Mouse (Mus musculus): ENCODE measurements at regions not wholly inside any gene's neighbourhood (a gene's known extent, or its start where the extent isn't known, plus 50 kb on each side); places are given as distances from the start of the nearest gene placed in this dataset.

GRCm38 (mm10) chr9:95331275-95331674, 75.2 kb downstream of the Chst2 start:
- peak; percentile 84 for DNase-seq (ENCODE audit: inconsistent ontology term)

- no peak for DNase-seq (ENCODE audit: inconsistent ontology term)
These were observed 76.4 kb downstream of the Chst2 start for GRCm38 (mm10) chr9:95330097-95330496.

DNA sequence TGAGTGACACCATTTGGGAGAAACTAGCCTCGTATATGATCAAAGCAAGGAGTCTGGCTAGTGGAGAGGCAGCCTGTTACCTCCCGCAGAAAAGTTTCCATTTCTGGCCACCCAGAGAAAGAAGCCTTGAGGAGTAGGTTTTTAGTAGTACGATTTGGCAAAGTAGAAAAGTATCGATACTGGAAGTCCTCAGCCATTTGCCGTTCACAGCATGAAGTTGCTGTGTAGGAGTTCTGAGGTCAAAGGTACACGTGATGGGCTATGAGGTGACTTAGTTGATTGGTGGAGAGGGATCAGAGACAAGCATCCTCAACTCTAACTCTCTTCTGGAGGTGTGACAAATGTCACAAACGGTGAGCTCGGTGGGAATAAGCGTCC, 77.5 kb downstream of the Chst2 start:
- DNase-seq (ENCODE audit: inconsistent ontology term): no peak

GRCm38 (mm10) chr9:95328261-95329052, 78.1 kb downstream of the Chst2 start:
- DNase-seq (ENCODE audit: inconsistent ontology term): no peak

DNA sequence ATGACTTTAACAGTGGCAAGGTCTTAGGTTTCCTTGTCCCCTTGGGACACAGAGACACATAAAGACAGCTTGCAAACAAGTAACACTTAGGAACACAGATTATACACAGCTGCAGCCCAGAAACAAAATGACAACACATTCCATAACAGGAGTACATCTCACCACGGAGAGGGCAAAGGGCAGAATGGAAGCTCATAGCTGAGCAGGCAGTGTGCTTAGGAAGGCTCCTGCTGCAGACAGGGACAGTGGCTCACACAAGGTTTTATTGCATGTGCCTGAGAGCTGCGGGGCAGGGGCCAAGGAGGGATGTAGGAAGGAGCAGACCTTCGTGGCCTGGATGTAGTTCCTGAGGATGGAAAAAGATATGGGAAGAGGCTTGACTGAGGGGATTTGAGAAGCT, 78.8 kb downstream of the Chst2 start:
- DNase-seq (ENCODE audit: inconsistent ontology term): no peak

DNA sequence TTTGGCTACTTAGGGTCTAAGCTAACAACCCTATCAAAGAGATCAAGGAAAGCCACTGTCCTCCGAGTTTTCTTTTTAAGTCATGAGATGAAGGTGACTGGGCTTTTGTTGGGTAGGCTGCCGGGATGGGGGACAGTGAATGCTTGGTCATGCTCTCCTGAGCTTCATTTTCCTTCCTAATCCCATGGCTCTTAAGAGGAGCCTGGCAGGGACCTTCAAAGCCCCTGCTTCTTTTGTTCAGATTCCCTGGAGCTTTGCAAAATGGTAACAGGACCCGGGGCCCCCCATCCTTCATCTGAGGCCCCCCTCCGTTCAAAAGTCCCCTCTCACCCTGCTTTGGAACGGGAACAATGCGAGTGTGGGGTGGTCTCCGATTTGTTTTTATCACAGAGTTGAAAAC, 82.9 kb downstream of the Chst2 start:
- DNase-seq (ENCODE audit: inconsistent ontology term): peak; percentile 16

DNA sequence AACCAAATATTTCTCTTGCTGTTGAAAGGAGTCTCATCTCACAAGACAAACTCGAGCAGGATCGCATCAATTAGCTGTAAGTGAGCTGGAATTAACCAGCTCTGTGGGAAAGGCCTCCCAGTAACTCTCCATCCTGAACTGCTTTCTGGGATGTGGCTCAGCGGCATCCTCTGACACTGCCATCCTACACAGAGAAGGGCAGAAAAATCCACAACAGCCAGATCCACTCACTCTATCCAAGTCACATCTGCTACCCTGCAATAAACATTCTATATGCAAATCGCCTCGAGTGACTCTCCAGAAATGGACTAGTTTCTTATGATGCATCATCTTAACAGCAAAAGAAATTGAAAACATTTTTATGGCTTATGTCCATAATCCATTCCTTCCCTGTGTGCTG, 83.6 kb downstream of the Chst2 start:
- no peak for DNase-seq (ENCODE audit: inconsistent ontology term)

DNA sequence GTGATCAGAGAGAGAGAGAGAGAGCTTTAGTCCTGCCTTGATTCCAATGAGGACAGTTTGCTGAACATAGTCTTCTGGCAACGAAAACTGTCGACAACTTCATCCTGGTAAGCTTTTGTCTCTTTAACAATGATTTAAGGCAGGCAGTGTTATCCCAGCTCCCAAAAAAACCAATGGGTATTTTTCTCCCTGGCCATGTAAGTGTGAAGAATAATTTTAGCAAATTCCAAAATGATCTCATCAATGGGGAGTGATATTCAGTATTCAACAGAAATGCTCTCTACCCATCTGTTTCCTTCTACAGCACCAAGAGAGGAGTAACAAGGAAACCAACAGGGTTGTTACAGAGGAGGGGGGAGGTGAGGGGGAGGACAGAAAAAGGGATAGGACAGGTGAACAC, 84.5 kb downstream of the Chst2 start:
- no peak for DNase-seq (ENCODE audit: inconsistent ontology term)

DNA sequence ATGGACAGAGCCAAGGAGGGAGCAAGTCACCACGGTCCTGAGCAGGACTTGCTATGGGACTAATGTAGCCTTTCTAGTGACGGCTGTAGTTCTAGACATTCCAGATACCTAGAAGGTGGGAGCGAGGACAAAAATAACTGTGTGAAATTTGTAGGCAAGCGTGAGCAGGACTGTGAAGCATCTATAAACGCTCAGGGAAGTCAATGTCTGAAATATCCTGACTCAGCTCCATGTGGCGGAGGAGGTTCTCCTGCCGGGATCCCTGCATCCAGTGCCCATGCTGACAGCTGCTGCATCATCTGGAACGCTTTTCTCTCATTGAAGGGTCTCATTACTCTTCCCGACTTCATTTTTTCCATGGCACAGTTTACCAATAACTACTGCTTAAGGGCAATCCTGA, 87.6 kb downstream of the Chst2 start:
- DNase-seq (ENCODE audit: inconsistent ontology term): no peak

DNA sequence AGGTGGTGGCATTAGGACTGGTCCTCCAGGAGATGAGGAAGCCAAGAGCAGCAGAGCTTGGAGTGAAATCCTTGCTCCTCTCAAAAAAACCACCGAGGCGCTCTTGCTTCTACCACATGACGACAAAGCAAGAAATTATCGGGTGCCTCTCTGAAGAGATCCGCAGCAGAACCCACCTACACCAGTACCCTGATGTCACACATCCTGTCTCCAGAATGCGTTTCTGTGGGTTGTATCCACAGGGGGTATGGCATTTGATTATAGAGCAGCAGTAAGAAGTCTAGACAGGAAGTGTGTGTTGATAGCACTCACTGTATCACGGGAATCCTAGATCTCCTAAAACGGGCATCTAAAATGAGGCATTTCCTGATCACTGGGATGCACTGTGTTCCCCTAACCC, 89.8 kb downstream of the Chst2 start:
- no peak for DNase-seq (ENCODE audit: inconsistent ontology term)

DNA sequence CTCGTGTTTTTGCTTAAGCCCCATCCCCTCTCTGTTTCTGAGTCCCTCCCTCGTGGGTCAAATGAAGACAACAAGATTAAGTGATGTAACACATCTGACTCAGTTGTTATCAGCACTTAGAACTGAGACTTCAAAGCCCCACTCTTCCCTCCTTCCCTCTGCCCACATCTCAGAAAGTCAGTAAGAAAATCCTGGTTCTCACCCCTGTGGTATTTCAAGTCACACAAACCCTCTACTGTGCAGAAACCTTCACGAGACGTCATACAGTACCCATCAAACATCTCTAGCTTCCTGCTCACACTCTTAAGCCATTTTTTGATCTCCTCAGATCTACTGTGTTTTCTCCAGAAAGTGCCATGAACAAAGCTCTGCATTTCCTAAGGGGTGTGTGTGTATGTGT, 91.4 kb downstream of the Chst2 start:
- DNase-seq (ENCODE audit: inconsistent ontology term): no peak

GRCm38 (mm10) chr9:95311671-95312070, 94.9 kb downstream of the Chst2 start:
- no peak for DNase-seq (ENCODE audit: inconsistent ontology term)

DNA sequence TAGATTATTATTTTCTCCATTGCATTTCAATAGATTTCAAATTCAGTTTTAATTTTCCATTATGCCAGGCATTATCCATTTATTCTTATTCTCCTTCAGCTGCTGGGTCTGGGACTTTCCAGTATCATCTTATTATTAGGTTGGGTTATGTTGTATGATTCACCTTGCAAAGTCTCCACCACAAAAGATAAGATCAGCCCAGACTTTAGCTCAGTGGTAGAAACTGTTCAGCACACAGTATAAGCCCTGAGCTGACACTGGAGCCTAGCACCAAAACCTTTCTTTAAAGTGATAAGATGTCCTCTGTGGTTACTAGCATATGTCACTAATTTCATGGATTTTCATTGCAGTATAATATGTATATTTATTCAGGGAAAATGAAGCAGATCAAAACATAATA, 117.5 kb downstream of the Chst2 start:
- no peak for DNase-seq (ENCODE audit: inconsistent ontology term)

DNA sequence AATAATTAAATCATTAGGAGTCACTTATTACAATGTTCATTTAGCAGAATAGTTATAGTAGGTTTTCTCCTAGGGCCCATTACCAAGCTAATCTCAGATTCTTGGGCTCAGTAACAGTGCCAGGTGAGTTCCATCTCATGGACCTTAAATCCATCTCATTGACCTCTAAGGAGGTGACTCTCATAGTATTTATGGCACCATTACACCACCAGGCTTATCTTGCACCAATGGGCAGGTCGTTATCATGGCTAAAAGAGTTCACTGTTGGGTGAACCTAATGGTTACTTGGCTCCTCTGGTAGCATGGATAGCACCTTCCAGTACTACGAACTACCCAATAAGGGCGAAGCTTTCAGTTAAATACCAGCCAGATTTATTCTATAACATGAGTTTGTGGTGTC, 123.5 kb downstream of the Chst2 start:
- DNase-seq (ENCODE audit: inconsistent ontology term): no peak

DNA sequence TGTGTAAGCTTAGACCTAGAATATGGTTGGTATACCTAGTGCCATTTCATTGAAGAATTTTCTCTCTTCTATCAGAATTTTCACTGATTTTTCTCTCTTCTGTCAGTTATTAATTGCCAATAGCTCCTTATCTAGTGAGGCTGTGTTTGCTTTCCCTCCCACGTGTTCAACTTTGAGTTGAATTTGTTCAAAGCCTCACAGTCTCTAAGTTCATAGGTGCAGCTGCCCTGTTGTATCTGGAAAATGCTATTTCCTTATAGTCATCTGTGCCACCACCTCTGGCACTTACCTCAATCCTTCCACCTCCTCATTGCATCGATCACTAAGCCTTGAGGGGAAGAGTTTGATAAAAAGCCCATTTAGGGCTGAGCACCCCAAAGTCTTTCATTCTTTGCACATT, 124.0 kb downstream of the Chst2 start:
- no peak for DNase-seq (ENCODE audit: inconsistent ontology term)
